Mouse (Mus musculus) T-helper 17 cell (primary cell): ENCODE measurements around the gene Lyg1.
"Not testable (repeated sequence)": the region's sequence is repeated elsewhere in the genome, so short reads cannot be mapped to it uniquely, and the experiment has no call there.

Source experiments
- in situ Hi-C, 2 experiments: fragments of 300-600 bp; cut with MboI, MseI; formaldehyde crosslinking; loops; 1 replicate in 1 of 2; 2 replicates in 1 of 2; pipeline ENCODE4 v1.15.1; 2025; ENCODE audit warnings: high pct_unique_total_duplicates in 2 of 2

Lyg1 gene

DNA sequence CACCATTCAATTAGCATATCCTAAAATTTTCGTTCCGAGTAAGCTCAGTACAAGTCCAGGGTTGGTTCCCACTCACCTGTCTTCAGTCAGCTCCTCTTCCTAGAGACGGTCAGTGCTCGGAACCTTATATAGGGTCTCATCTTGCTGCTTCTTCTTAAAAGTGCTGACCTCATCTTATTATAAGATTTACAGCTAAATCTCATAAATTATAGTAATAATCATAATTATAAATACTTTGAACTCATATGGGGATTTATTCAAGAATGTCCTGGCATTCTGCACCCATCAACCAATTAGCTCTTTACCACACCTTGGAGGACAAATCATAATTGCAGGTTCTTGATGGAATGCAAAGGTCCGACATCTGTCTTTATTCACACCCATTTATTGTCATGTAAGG, at the start of gene Lyg1:
Lyg1 (minus strand) TSS at position 101 of the 400 bp plus-strand sequence.
- in situ Hi-C loops = no loop called here

DNA sequence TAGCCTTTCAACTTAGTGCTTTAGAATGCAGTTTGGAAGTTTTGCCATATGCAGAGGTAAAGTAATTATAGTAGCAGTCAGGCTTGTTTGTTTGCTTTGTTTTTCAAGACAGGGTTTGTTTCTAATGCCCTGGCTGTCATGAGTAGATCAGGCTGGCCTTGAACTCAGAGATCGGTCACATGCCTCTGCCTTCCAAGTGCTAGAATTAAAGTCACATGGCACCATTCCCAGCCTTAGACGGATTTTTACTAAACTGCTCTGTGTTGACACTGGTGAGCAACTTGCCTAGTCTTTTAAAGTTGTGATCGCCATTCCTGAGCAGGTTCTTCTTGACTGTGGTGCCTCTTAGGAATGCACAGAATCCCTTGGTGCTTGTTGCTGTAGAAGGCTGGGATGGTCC, 49.2 kb upstream of the Lyg1 start:
- in situ Hi-C loops = no loop called here

DNA sequence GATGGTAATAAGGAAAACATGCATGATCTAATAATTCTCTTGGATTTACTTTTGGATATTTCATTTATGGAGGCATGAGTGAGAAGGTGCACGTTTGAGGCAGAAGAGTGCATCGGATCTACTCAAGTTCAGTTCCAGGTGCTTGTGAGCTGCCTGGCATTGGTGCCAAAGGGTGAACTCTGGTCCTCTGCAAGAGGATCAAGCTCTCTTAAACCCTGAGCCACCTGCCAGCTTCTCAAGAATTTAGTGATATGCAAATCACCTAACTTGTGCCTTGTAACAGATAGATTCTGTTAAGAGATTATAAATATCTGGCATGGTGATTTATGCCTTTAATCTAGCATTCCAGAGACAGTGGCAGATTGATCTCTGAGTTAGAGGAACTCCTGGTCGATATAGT, 45.5 kb upstream of the Lyg1 start:
- in situ Hi-C loops = no loop called here

DNA sequence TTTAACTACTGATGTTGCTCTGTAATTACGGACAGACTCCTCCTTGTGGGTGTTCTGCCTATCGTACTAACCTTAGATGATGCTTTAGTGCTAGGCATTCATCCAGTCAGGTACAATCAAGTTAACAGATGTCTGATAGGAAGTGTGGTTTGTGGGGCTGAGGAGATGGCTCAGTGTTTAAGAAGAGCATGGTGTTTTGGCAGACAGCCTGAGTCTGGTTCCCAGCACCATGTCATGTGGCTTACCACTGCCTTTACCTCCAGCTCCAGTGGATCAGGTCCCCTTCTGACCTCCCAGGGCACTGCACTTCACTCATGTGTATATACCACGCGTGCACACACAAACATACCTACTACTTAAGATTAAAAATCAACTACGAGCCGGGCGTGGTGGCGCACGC, 44.4 kb upstream of the Lyg1 start:
- in situ Hi-C loops = no loop called here

DNA sequence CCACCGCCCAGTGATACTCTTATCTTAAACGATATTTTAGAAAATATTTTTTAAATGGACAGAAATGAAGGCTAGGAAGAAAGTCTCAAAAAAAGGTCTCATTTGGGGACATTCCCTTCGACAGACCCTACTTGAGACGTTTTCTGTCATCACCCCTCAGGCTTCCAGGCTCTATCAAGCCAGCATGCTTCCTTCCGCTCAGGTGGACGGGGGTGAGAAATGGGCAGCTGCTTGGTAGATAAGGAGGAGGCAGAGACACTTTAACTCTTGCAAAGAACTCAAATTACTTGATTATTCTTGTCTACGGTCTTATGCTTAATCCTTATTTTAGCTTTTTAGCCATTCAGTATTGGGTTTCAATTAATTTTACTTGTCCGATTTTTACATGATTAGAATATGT, 43.3 kb upstream of the Lyg1 start:
- in situ Hi-C loops = no loop called here

DNA sequence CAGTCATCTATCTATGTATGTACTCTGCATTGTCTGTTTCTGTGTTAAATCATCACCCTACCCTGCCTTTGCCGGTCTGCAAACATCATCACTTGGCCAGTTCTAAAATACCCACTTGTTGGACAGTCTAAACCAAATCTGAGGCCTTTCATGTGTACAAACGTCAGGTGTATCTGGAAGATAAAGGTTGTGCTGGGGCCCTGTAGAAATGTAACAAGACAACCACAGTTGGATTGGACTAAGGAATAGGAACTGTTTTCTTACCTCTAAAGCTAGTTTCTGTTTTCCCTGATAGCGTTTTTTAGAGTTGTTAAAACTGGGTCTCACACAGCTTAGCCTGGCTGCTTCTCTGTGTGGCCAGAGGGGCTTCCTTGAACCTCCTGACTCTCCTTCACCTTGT, 42.0 kb upstream of the Lyg1 start:
- in situ Hi-C loops = no loop called here

DNA sequence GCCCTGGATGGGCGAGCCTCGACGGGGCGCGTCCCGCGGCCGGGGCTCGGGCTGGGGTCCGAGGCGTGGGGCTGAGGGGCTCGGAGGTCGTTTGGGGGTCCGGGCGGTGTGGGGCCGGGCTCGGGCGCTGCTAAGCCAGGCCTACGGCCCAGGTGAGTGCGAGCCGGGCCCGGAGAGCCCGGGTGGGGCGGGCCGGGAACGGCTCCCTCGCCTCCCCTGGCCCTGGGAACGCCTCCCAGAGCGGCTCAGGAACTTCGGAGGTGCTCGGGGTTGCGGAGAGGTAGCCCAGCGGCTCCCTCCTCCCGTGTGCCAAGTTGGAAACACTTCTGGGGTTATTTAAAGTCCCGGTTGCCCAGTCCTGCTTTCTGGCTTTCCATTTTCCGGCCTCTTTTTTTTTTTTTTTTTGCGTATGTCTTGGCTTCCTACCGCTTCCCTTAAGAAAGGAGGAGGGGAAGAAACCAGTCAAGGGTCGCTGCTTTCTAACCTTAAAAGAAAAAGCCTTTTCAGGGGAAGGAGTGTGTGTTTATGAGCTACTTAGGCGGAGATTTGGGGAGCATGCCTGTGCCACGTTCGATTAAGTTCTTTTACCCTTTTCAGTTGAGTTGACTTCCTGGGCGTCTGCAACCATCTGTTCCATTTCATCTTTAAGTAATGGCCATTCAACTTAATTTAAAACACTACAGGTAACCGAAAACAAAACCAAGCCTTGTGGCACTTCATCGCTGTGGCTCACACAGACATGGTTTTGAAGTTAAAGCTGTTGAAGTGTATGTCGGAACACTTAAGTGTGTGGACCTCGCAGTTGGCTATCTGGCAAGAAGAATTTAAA, 41.0 kb upstream of the Lyg1 start:
- in situ Hi-C loops = no loop called here

DNA sequence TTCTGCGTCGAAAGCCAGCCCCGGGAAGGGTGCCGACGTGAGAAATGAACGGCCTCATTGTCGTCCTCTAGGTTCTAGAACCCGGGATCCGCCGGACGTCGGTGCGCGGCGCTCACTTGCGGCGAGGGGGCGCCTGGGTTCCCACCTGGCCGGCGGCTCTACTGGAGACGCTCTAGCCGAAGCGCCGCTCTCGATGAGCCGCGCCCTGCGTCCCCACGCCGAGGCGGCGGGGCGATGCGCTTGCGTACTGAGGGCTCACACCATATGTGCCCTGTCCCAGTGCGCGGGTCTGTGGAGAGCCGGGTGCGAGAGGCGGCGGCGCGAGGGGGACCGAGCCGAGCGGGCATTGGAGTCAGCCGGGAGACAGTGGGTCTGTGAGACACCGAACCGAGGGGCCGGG, 40.3 kb upstream of the Lyg1 start, which contains the start of the genes Txndc9 and Eif5b:
Txndc9 (minus strand) TSS at position 27 of the 400 bp plus-strand sequence.
Eif5b (plus strand) TSS at position 144 of the 400 bp plus-strand sequence.
- in situ Hi-C loops = no loop called here

DNA sequence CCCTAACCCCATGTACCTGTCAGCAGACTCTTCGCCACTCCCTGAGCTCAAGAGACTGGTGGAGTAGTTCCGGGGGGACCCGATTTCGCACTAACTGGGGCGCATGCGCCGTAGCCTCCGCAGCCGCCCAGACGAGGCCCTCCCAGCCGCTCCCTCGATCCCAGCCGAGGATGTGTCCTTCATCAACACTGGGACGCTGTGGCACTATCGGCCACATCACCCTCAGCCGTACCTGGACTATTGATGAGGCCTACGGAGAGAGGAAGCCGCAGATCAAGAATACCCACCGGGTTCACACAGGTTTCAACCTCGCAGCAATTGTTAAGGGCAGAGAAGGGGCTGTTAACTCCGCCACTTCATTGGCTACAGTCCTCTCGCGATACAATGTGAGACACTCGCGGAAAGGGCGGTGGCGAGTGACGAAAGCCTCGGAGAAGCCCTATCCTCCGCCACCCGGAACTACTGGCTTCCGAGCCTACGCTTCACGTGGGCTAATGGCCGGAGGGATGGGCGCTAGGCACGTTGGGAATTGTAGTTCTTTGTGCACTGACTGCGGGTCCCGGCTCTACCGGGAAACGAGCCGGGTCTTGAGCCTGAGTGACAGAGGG, 39.4 kb upstream of the Lyg1 start:
- in situ Hi-C loops = no loop called here

DNA sequence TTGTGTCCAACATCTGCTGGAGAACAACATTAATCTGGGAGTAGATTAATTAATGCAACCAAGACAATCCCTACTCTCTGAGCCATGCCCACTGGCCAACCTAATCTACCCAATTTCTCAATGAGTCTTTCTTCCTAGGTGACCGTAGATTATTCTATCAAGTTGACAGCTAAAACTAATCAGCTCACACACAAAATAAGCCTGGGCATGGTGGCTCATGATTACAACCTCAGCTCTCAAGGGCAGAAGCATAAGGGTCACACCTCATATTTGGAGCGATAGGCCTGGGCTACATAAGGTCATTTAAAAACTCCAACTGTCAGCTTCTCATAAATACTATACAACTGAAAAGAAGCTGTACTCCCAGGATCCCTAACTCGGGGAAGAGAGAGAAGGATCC, 38.7 kb upstream of the Lyg1 start:
- in situ Hi-C loops = no loop called here

DNA sequence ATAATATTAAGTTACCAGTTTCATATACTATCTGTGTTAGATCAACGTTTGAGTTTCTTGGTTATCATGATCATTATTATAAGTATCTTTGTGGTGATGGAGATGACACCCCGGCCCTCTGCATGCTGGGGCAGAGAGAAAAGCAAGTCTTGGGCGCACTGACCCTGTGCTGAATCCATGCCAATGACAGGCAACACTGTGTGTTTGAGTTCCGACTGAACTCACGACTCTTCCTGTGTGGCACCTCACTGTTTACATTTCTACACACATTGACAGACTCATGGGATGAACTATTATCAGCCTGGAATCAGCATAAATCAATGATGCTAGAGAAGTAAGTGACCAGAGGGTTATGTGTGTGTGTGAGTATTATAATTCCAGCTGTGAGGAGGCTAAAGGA, 30.3 kb upstream of the Lyg1 start:
- in situ Hi-C loops = no loop called here

DNA sequence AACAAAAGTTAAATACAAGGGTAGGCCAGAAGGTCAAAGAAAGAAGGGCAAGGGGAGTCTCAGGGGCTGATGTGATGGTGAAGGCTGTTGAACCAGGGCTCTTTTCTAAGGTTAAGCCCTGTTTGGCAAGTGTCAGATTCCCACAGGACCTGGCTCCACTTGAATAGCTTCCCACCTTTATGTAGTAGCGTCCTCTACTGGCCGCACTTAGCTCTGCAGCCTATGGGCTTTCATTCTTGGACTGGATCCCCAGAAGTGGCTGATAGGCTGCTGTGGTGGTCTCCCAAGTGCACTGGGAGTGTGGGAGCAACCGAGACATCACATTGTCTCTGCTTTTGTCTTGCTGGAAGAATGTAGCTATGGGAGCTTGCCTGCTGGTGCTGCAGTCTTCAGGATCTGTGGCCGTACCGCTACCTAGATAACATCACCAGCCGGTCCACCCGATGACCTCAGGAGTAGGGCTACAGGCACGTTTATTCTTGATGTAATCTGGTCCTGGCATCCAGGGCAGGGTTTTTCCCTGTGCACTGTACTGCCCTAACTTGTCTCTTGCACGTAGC, 28.3 kb upstream of the Lyg1 start:
- in situ Hi-C loops = no loop called here

DNA sequence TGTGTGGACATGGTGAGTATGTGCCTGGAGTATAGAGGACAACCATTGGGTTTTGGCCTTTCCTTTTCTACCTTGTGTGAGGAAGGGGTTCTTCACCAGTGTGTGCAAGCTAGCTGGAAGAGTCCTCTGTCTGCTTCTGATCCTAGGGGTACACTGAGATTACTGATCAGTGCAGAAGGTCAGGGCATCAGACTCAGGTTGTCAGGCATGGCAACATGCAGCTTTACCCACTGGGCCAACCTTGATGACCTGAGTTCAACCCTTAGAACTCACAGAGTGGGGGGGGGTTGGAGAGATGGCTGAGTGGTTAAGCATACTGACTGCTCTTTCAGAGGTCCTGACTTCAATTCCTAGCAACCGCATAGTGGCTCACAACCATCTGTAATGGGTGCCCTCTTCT, 26.8 kb upstream of the Lyg1 start:
- in situ Hi-C loops = no loop called here

DNA sequence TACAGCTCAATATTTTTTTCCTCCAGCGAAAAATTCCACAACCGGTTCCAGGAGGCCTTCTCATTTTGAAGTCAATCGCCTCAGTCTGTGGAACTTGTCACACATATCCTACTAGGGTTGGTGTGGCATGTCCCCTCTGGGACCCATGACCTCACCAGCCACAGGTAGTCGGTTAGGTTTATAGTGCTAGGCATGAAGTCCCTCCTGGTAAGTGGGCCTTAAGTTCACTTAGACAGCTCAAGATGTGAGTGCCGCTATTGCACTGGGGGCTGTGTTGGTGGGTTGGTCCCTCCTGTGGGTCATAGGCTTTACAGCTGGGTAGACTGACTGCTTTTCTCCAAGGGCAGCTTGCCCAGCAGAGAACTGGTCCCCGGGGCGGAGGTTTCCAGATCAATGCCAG, 19.7 kb upstream of the Lyg1 start:
- in situ Hi-C loops = no loop called here

DNA sequence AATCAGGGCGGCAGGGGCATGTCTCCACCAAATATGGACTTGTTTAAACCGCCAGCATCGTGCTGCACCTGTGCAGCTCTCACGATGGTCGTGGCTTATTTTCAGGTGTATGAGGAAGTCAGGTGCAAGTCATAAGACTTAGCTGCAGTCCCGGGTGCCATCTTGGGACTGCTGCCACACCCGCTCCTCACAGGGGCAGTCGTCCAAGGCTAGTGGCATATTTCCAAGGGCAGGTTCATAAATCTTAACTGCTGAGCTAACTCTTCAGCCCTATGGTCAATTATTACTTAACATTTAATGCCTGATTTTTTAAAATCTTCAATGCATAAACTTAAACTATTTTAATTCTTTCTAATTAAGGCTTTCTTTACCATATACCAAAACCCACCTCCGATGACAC, 19.1 kb upstream of the Lyg1 start:
- in situ Hi-C loops = not testable (repeated sequence)

DNA sequence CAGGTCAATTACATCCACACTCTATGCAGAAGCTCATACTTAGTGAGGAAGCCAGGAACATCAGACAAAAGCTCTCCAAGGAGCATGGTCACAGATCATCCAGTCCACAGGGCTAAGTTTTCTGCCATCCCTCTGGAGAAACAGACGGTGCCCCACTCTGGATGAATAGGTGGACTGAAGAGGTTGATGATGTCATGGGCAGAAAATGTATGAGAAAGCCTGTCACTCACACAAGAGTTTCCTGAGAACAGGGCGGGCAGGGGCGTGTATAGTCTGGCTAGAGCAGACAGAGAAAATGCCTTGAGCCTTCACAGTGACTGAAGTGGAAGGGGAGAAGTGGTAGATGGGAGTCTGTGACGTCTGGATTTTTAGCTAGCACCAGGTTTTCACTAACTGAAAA, 14.0 kb upstream of the Lyg1 start:
- in situ Hi-C loops = no loop called here

DNA sequence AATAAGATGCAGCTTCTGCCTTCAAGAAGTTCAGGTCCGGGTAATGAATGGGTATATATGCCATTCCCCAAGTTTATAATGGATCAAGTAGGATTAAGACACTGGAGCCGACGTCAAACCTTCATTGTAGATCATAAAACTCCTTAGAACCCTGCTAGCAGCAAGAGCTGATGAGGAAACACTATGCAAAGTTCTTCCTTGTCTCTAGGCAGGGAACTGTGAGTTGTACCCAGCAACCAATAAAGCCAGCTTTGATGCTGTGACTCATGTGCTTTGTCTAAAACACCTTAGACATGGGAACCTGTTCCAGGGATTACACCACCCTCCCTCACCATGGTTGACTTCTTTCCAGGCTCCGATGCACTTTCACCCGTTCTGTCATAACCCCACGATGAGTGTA, 11.2 kb upstream of the Lyg1 start:
- in situ Hi-C loops = no loop called here

DNA sequence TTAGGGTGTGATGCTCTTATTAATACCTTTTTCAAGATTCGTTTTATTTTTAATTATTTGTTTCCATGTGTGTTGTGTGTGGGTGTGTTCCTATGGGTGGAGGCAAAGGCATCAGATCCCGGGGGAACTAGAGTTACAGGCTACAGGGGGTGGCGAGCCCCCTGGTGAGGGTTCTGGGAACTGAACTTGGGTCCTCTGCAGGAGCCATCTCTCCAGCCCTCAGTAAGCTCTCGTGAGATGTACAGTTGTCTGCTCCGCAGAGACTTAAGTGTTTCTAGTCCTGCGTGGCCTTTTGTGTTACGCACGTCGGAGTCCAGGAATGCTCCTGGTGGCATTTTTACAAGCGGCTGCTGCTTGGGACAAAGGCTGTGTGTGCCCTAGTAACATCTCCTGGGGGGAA, 8.0 kb upstream of the Lyg1 start:
- in situ Hi-C loops = no loop called here

DNA sequence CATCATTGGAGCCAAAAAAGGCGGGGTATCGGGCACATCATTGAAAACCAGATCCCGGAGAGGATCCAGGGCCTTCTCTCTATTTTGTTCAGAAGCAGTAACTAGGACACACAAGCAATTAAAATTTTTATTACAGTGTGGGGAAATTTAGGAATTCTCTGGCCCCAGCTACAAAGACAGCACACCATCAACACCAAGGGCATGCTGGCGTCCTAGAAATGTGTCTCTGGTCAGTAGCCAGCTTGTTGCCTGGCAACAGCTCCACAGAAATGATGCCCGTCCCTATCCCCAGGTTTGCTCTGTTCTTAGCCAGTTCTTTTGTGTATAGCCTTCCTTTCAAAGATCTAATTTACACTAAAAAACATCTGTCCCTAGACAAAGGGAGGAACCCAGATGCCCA, 1.9 kb upstream of the Lyg1 start:
- in situ Hi-C loops = no loop called here

DNA sequence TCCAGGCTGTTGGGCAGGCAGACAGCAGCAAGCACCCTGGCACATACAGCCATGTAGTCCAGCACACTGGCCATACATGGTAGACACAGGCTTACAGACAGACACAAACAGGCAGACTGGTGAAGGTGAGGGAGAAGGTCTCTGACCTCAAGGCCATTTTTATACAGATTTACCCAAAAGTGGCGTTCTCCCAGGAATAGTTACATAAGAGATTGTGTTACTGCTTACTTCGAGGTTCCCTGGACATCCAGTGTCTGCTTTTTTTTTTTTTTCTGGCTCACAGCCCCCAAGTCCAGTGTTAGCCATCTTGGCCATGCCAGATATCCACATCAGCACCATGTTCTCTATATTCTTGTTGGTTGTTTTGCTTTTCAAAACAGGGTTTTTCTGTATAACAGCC, 957 bp upstream of the Lyg1 start:
- in situ Hi-C loops = no loop called here

DNA sequence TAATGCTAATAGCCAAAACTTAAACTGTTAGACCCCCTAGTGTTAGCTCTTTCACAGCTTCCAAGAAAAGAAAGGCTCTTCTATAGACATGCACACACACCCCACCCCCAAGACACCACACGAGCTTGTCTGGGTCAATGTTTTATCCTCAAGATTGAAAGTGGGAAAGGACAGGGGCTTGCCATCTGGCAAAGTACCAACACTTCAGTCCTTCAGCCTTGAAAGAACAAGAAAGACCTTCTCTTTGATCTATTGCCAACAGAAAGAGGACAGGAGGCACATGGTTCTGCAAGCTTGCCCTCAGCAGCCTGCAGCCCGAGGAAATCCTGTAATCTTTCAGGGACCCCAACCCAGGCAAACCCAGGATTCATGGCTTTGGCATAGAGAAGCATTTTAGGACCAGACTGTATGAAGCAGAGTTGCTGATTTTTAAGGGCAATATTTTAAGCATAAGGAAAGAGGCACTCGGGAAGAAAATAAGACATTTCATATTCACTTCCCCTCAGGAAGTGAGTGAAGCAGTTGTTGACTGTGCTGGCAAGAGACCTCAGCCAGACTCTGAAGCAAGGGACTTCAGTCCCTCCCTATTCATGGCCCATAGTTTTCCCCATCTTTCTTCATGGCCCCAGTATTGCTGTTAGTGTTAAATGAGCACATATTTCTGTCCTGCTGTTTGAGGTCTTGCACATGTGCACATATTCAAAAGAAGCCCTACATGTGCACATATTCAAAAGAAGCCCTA, 698 bp downstream of the Lyg1 start:
- in situ Hi-C loops = no loop called here

DNA sequence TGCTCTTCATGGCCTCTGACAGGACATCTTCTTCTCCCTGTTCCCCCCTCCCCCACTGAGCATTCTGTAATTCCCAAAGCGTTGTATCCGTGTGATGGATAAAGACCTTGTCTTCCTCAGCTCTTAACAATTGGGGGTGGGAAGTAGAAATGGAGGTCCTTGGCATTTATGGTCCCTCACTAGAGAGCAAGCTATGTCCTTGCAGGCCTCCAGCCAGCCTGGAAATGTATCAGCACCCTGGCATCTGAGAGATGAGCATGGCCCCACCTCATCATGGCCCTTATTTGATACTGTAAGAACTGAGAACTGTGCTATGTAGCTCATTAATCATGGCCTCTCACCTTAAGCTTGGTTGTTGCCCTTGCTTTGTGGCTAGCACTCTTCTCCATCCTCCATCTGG, 2.3 kb downstream of the Lyg1 start:
- in situ Hi-C loops = no loop called here
